ENCODE assay signal across 15 mouse cellular contexts in the genomic region with DNA sequence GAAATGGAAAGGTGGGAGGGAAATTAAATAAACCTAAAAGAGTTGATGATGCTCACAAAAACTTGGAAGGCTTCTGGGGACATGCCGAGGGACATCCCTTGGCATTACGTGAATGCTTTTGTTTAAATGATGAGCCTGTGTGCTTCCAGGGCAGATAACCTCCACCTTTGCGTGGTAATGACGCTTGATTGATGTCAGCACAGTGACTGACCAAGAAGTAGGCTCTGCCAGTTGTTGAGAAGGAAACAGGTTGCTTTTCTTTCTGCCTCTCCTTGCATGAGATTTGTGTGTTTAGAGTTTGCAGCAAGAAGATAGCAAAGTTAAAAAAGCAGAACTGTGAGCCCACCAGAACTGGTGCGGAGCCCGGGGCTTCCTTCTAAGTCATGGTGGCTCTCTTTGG. TPM values are rescaled to one million over a fixed set of nuclear protein-coding genes. Genes with fewer than 3 reads are reported as not detected.
DNase-seq lines count a peak whose midpoint lies in the region; ATAC-seq and TF ChIP-seq lines count a peak whose summit lies in the region.
"Had no signal": no experiment of that assay in that cellular context is flagged by ENCODE, and none has a peak within 500 bp of the region (broad histone marks: within the 10 kb centered on the region; RNA-seq: fewer than 3 reads in every experiment).

No protein-coding gene starts in this region.

- no peak for DNase-seq in forebrain, postnatal 0 days
- no peak for DNase-seq in forebrain, embryonic 11.5 days (ENCODE audit: low spot score)
- no peak for DNase-seq in kidney, postnatal 25 days
- DNase-seq in lung, postnatal 25 days (ENCODE audit: low spot score), result peak; percentile 10
- no peak for DNase-seq in adrenal gland, adult 2 months
- no peak for DNase-seq in yolk sac, embryonic 10.5 days (ENCODE audit: low spot score)
- DNase-seq: adrenal gland, adult 8-10 months; cerebellum, adult 18-20 months; kidney, adult 11 months; thymus, postnatal 4 days had no signal

- no peak overlapping the region for H3K9ac ChIP-seq in forebrain, postnatal 0 days
- H3K9ac ChIP-seq in forebrain, embryonic 11.5 days (ENCODE audit: low read length), result no peak overlapping the region
- 0 out of 2 replicates have a peak overlapping the region, but pooled peaks have one; percentile 19 for H3K9ac ChIP-seq in kidney, embryonic 16.5 days (replicated peaks; ENCODE audit: low read length)
- H3K9ac ChIP-seq in heart, embryonic 15.5 days, result no peak overlapping the region; the same call in 1 of the 2 replicates
- H3K9ac ChIP-seq: neural tube, embryonic 12.5 days had no signal

- no peaks in the 10 kb centered on the region for H3K27me3 ChIP-seq in forebrain, postnatal 0 days (ENCODE audit: insufficient read depth, low read length)
- no peaks in the 10 kb centered on the region for H3K27me3 ChIP-seq in forebrain, embryonic 11.5 days (ENCODE audit: control insufficient read depth, insufficient read depth, low read length)
- no peaks in the 10 kb centered on the region for H3K27me3 ChIP-seq in kidney, embryonic 16.5 days (ENCODE audit: insufficient read depth, low read length)
- no peaks in the 10 kb centered on the region for H3K27me3 ChIP-seq in heart, embryonic 15.5 days
- H3K27me3 ChIP-seq: neural tube, embryonic 12.5 days had no signal

- no peak for ATAC-seq in forebrain, postnatal 0 days
- no peak for ATAC-seq in forebrain, embryonic 11.5 days (replicated peaks; ENCODE audit: low FRiP score)
- no peak for ATAC-seq in kidney, embryonic 16.5 days (ENCODE audit: low FRiP score, low TSS enrichment)
- ATAC-seq in heart, embryonic 15.5 days (replicated peaks; ENCODE audit: insufficient number of reproducible peaks, insufficient read depth, low FRiP score, low read depth), result no peak

- no peak overlapping the region for H3K4me2 ChIP-seq in forebrain, postnatal 0 days (ENCODE audit: low read depth)
- H3K4me2 ChIP-seq in forebrain, embryonic 11.5 days (ENCODE audit: low read depth, low read length, severe bottlenecking), result no peak overlapping the region
- 0 out of 2 replicates have a peak overlapping the region, but pooled peaks have one; percentile 8 for H3K4me2 ChIP-seq in kidney, embryonic 16.5 days (replicated peaks; ENCODE audit: low read depth, low read length)
- H3K4me2 ChIP-seq in heart, embryonic 15.5 days, result peak overlapping the region; percentile 41; the same call in 1 of the 2 replicates
- H3K4me2 ChIP-seq: neural tube, embryonic 12.5 days had no signal

- peak overlapping the region; percentile 9; the same call in 1 of the 2 replicates for H3K4me3 ChIP-seq in forebrain, postnatal 0 days (ENCODE audit: low read depth, low read length)
- no peak overlapping the region for H3K4me3 ChIP-seq in forebrain, embryonic 11.5 days (ENCODE audit: low read depth, low read length)
- H3K4me3 ChIP-seq in kidney, embryonic 16.5 days (ENCODE audit: low read length), result peak overlapping the region; percentile 40
- peak overlapping the region; percentile 39 for H3K4me3 ChIP-seq in heart, embryonic 15.5 days
- H3K4me3 ChIP-seq: erythroblast, embryonic 14.5 days; neural tube, embryonic 12.5 days had no signal

- TF ChIP-seq CTCF in forebrain, postnatal 0 days (IDR thresholded peaks at IDR 0.05; ENCODE audit: low read depth), result no peak

- H3K27ac ChIP-seq in forebrain, postnatal 0 days (ENCODE audit: low read depth, low read length), result no peak overlapping the region
- no peak overlapping the region for H3K27ac ChIP-seq in forebrain, embryonic 11.5 days (ENCODE audit: low read depth, low read length)
- peak overlapping the region; percentile 69; the same call in 1 of the 2 replicates for H3K27ac ChIP-seq in kidney, embryonic 16.5 days (ENCODE audit: low read length)
- H3K27ac ChIP-seq in heart, embryonic 15.5 days, result peak overlapping the region; percentile 60
- H3K27ac ChIP-seq: neural tube, embryonic 12.5 days had no signal

- no peaks in the 10 kb centered on the region for H3K4me1 ChIP-seq in forebrain, postnatal 0 days (ENCODE audit: insufficient read depth)
- H3K4me1 ChIP-seq in forebrain, embryonic 11.5 days (replicated peaks; ENCODE audit: control insufficient read depth, insufficient read depth, low read length), result no peaks in the 10 kb centered on the region
- H3K4me1 ChIP-seq in kidney, embryonic 16.5 days (ENCODE audit: insufficient read depth, low read length), result peaks cover 8% of the 10 kb centered on the region; the same call in 1 of the 2 replicates
- H3K4me1 ChIP-seq in heart, embryonic 15.5 days (replicated peaks), result no peaks in the 10 kb centered on the region

- H3K36me3 ChIP-seq in forebrain, postnatal 0 days (ENCODE audit: insufficient read depth), result no peaks in the 10 kb centered on the region
- H3K36me3 ChIP-seq in forebrain, embryonic 11.5 days (ENCODE audit: control insufficient read depth, insufficient read depth, low read length), result no peaks in the 10 kb centered on the region
- no peaks in the 10 kb centered on the region for H3K36me3 ChIP-seq in kidney, embryonic 16.5 days (ENCODE audit: insufficient read depth, low read length)
- no peaks in the 10 kb centered on the region for H3K36me3 ChIP-seq in heart, embryonic 15.5 days
- H3K36me3 ChIP-seq: neural tube, embryonic 12.5 days had no signal

- 90% methylated on average over 6 of the region's 6 CpGs for WGBS in forebrain, postnatal 0 days
- 89% methylated on average over 6 of the region's 6 CpGs for WGBS in forebrain, embryonic 11.5 days
- 68% methylated on average over 6 of the region's 6 CpGs for WGBS in kidney, embryonic 16.5 days
- WGBS in heart, embryonic 15.5 days, result 54% methylated on average over 6 of the region's 6 CpGs

- H3K9me3 ChIP-seq in forebrain, postnatal 0 days (ENCODE audit: low read length), result no peaks in the 10 kb centered on the region
- no peaks in the 10 kb centered on the region for H3K9me3 ChIP-seq in forebrain, embryonic 11.5 days (ENCODE audit: control insufficient read depth, low read length)
- no peaks in the 10 kb centered on the region for H3K9me3 ChIP-seq in kidney, embryonic 16.5 days (ENCODE audit: low read length)
- no peaks in the 10 kb centered on the region for H3K9me3 ChIP-seq in heart, embryonic 15.5 days (replicated peaks)
- H3K9me3 ChIP-seq: neural tube, embryonic 12.5 days had no signal

RNA-seq across cellular contexts. Expression of a gene that starts 1.1 kb away (rescaled TPM):
- total RNA-seq in forebrain, postnatal 0 days (2014; rRNA removed), result 5.5 and 13.8 TPM in 2 replicates
- polyA plus RNA-seq in forebrain, postnatal 0 days (2015; fragmentation: Nextera tagmentation; extraction: Ambion mirVana), result 4.4 and 4.5 TPM in 2 replicates
- 4.5 and 9.6 TPM in 2 replicates for polyA plus RNA-seq in forebrain, embryonic 11.5 days (2014; fragmentation: Nextera tagmentation; extraction: Ambion mirVana)
- 21.5 and 26.5 TPM in 2 replicates for polyA plus RNA-seq in kidney, embryonic 16.5 days (2015; fragmentation: Nextera tagmentation; extraction: Ambion mirVana)
- polyA plus RNA-seq in heart, embryonic 15.5 days (2015; fragmentation: Nextera tagmentation; extraction: Ambion mirVana), result 15.4 and 20.1 TPM in 2 replicates
- 10 to 100 TPM; 12.5 to 19.9 TPM for total RNA-seq in adrenal gland, adult 2 months (2021)
- 1.5 and 1.8 TPM in 2 replicates for polyA plus RNA-seq in adrenal gland, adult 2 months (2012; rRNA removed)
- total RNA-seq: MEL had no signal
- polyA plus RNA-seq: erythroblast, embryonic 14.5 days had no signal

Comparison
In these comparisons a context has a peak if more than half of its experiments do, and no peak if none do; other contexts are left out.
1. H3K27ac ChIP-seq: peak in kidney, embryonic 16.5 days (single experiment) and heart, embryonic 15.5 days (single experiment); none in forebrain, postnatal 0 days (single experiment) and forebrain, embryonic 11.5 days (single experiment).
2. H3K4me2 ChIP-seq: peak in kidney, embryonic 16.5 days (single experiment) and heart, embryonic 15.5 days (single experiment); none in forebrain, postnatal 0 days (single experiment) and forebrain, embryonic 11.5 days (single experiment).